Mouse (Mus musculus) kidney, postnatal 10 days (tissue): Measurements from ENCODE around the gene Vmn1r198.
"Not testable (repeated sequence)": the region's sequence is repeated elsewhere in the genome, so short reads cannot be mapped to it uniquely, and the experiment has no call there.

Experiments
- DNase-seq: peaks from one replicate; pipeline ENCODE4 v3.0.0; 2021; ENCODE audit warnings: mixed read lengths

The Vmn1r198 gene

GRCm38 (mm10) chr13:22350064-22350463 lies at the start of gene Vmn1r198:
Gene Vmn1r198, plus strand, starts transcription at chr13:22350364.
- no peak for DNase-seq

GRCm38 (mm10) chr13:22308075-22308474 lies 42.1 kb upstream of the Vmn1r198 start:
- DNase-seq, result not testable (repeated sequence)

GRCm38 (mm10) chr13:22315361-22315760 lies 34.8 kb upstream of the Vmn1r198 start:
- peak; percentile 53 for DNase-seq

GRCm38 (mm10) chr13:22317366-22317765 lies 32.8 kb upstream of the Vmn1r198 start:
- DNase-seq, result no peak

GRCm38 (mm10) chr13:22320091-22320490 lies 30.1 kb upstream of the Vmn1r198 start:
- no peak for DNase-seq

GRCm38 (mm10) chr13:22324289-22324688 lies 25.9 kb upstream of the Vmn1r198 start, which contains the start of gene Vmn1r197:
Gene Vmn1r197, plus strand, starts transcription at chr13:22324589.
- DNase-seq, result no peak

- DNase-seq, result no peak
Observed at GRCm38 (mm10) chr13:22333269-22333668, 16.9 kb upstream of the Vmn1r198 start.

- DNase-seq, result no peak
Observed at GRCm38 (mm10) chr13:22335565-22335964, 14.6 kb upstream of the Vmn1r198 start.

GRCm38 (mm10) chr13:22350813-22351212 lies 649 bp downstream of the Vmn1r198 start:
- DNase-seq, result no peak

- no peak for DNase-seq
Observed at GRCm38 (mm10) chr13:22379518-22379917, 29.4 kb downstream of the Vmn1r198 start, which contains the start of gene Vmn1r199. Gene Vmn1r199, plus strand, starts transcription at chr13:22379818.

- peak; percentile 7 for DNase-seq
Observed at GRCm38 (mm10) chr13:22381128-22381527, 31.0 kb downstream of the Vmn1r198 start.

GRCm38 (mm10) chr13:22383401-22383800 lies 33.2 kb downstream of the Vmn1r198 start:
- DNase-seq, result no peak

- DNase-seq, result no peak
Observed at GRCm38 (mm10) chr13:22387050-22387449, 36.9 kb downstream of the Vmn1r198 start.

GRCm38 (mm10) chr13:22390073-22390472 lies 39.9 kb downstream of the Vmn1r198 start, which contains the start of gene Vmn1r200:
Gene Vmn1r200, plus strand, starts transcription at chr13:22390373.
- DNase-seq, result no peak

- DNase-seq, result no peak
Observed at GRCm38 (mm10) chr13:22402978-22403377, 52.8 kb downstream of the Vmn1r198 start.
